Mouse (Mus musculus) heart, postnatal 0 days (tissue): ENCODE data around the gene Ppm1f.

Experiments used
- CTCF ChIP-seq: IDR thresholded peaks from 2 replicates; pipeline ENCODE4 v1.5.1; 2016; ENCODE audit warnings: antibody characterized with exemption, control low read depth, low read depth
- EP300 ChIP-seq: IDR thresholded peaks from 2 replicates; pipeline ENCODE4 v1.6.1; 2016; ENCODE audit warnings: antibody characterized with exemption, low read depth

DNA sequence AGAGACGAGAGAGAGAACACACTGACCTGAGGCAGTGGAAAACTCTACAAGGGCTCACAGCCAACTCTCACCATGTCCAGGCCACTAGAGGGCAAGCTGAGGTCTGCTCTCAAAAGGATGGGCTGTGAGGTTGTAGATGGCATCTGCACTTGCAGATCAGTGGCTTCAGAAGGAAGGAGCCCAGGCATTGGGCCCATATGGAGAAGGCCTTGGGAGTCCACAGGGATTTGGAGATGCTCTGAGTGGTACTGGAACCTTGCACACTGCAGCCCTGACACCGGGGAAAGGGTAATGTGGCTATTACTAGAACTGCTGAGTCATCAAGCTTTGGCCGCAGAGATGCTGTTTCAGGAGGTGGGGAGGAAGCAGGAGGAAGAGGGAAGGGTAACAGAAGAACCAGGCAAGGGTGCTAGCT is 24.8 kb downstream of the Ppm1f start:
- TF ChIP-seq CTCF (peak; percentile 67), EP300 (no peak)
